Mouse (Mus musculus): ENCODE measurements around the gene Gm7075.
"Not testable (repeated sequence)": the region's sequence is repeated elsewhere in the genome, so short reads cannot be mapped to it uniquely, and the experiment has no call there.

Gene Gm7075

GRCm38 (mm10) chr10:63421739-63422735 lies at the start of gene Gm7075:
TSS of gene Gm7075 (minus strand) at chr10:63421789.
- DNase-seq (ENCODE audit: low read depth, low spot score) = peak; percentile 93

DNA sequence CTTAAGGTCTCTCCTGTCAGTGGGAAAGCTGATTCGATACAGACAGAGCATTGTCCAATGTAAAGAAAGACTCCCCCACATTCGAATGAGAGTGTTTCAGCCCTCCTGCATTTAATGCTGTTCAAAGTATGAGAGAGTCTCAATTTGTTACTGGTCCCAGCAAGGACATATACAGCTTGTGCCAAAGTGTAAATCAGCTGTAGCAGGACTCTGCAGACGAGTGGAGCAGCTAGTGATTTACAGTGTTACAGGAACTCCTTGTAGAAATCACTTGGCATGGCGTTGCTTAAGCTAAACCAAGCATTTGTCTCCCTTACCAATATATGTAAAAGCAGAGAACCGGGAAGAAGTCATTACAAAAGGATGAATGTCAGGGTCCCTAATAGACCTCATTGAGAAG lies 39.3 kb upstream of the Gm7075 start:
- no peak for DNase-seq (ENCODE audit: low read depth, low spot score)

DNA sequence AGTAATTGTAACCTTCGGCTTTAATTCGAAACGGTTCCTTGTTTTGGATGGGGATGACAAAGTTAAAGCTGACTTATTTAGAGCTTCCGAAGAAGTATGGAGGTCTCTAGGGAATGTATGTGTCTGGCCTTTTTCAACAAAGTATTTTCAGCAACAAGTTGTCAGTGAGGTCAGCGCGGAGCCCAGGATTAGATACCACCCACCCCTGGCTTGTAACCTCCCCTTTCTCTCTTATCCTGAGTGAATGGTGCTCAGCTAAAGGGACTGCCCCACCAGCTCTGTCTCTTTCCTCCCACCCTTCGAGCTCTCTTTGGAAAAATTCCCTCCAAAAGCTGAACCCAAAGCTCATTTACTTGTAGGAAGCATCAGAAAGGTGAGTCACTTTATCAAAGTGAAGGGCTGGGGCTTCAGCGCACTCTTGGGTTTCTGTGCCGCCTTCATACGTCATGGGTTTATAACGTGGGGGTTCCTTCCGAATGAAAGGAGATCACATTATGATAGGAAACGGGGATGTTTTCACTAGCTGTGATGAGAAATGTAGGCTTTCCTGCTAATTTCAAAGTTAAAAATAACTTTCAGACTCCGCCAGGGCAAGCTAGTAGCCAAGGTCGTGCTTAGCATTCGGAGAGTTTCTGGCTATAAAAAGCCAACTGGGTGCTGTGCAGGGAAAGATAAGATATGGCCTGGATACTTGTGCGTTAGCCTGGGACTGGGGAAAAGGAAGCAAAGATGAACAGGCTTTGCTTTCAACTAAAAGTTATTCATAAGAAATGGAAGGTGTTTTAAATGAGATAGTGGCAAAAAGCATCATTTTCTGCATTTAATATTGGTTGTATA lies 35.9 kb upstream of the Gm7075 start:
- DNase-seq (ENCODE audit: low read depth, low spot score) = no peak

DNA sequence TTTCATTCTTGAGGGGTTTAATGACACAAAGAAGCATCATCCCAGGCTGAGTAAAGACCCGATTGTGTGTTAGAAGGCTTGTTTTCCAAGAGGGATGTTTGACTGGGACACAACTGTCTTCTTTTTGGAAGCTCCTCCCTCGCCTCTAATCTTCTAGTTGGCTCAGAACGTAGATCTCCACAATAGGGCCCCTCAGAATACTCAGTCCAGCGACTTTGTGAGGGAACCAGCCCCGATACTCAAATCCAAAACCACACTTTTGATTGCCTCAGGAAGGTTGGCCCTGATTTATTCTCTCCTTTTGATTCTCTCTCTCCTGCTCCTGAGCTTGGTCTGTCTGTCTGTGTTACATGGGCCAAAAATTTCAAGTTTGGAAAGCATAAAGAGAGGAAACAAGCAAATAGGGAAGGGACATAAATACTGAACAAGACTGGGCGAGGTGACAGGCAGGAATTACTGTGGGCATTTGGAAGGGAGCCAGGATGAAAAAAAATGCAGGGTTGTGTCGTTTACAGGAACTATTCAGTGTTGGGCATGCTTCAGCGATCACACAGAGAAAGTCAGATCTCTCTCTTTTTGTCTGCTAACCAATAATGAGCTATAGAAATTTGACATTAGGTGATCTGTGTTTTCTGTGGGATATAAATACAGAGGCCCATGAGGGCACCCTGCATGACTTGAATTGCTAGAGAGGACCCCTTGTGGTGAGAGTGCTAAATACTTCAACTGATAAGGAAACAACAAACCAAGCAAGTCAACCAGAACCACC lies 33.7 kb upstream of the Gm7075 start:
- peak; percentile 14 for DNase-seq (ENCODE audit: low read depth, low spot score)

DNA sequence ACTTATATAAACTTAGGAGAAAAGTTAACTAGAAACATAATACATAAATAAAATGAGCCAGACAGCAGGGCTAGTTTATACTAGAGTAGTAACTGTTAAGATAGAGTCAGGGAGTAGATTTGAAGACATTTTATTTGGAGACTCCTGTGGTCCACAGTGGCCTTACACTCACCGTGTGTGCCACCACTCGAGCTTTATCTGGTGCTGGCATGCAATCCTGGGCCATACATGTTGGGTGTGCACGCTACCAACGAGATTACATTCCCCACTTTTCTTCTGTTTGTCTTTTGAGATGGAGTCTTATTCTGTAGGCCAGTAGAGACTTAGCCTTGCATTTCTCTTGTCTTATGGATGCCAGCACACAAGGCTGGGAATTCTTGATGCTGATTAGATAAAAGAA lies 32.3 kb upstream of the Gm7075 start:
- DNase-seq (ENCODE audit: low read depth, low spot score) = no peak

- DNase-seq (ENCODE audit: low read depth, low spot score) = not testable (repeated sequence)
Observed at GRCm38 (mm10) chr10:63444602-63445387, 23.2 kb upstream of the Gm7075 start.

- DNase-seq (ENCODE audit: low read depth, low spot score) = peak; percentile 23
Observed at GRCm38 (mm10) chr10:63439694-63440228, 18.2 kb upstream of the Gm7075 start.

DNA sequence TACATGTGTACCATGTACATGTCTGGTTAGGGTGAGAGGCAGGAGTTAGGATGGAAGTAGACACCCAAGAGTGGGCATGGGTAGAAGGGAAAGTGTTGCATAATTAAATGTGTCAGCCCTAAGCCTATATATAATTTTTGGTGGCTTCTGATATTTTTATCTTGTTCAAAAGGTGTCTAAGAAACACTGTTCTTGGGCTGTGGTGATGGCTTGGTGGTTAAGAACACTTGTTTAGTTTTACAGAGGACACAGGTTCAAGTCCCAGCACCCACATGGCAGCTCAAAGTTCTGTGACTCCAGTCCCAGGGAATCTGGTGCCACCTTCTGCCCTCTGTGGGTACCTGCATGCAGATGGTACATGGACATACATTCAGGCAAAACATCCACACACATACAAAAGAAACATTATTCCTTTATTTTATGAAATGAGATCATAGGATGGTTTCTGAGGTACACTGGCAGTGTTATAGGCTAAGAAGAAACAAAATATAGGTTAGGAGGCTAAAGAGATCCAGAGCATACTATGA lies 17.2 kb upstream of the Gm7075 start:
- DNase-seq (ENCODE audit: low read depth, low spot score) = no peak

GRCm38 (mm10) chr10:63432887-63433286 lies 11.3 kb upstream of the Gm7075 start:
- DNase-seq (ENCODE audit: low read depth, low spot score) = no peak

DNA sequence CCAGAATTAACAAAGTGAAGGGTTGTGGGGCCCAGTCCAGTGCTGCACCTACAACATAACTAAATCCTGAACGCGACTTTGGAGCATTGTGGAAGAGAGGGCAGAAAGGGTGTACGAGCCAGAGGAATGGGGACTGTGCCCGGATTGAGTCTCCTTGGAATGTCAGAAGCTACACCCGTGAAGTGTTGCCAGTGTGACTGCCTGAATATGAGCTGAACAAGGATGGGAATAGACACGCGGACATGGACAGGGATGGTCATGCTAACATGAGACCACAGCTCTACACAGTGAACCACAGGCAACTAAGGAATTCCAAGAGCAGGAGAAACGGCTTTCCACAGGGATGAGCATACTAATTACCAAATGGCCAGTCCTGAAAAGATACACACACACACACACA lies 10.5 kb upstream of the Gm7075 start:
- DNase-seq (ENCODE audit: low read depth, low spot score) = no peak

DNA sequence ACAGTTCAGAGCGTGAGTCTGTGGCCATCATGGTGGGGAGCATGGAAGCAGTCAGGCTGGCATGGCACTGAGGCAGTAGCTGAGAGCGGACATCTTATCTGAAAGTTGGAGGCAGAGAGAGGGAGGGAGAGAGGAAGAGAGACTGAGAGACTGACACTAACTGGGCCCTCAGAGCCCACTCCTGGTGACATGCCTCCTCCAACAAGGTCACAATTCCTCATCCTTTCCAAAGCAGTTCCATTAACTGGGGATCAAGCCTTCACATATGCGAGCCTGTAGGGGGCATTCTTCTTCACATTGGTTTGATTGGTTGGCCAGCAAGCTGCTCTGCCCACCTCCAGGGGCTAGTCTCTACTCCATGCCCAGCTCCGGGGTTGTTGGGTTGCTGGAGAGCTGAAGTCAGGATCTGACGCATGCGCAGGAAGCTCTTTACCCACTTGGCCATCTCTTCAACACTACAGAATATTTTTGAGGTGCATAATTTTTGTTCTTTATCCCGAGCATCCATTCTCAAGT lies 9.7 kb upstream of the Gm7075 start:
- no peak for DNase-seq (ENCODE audit: low read depth, low spot score)

DNA sequence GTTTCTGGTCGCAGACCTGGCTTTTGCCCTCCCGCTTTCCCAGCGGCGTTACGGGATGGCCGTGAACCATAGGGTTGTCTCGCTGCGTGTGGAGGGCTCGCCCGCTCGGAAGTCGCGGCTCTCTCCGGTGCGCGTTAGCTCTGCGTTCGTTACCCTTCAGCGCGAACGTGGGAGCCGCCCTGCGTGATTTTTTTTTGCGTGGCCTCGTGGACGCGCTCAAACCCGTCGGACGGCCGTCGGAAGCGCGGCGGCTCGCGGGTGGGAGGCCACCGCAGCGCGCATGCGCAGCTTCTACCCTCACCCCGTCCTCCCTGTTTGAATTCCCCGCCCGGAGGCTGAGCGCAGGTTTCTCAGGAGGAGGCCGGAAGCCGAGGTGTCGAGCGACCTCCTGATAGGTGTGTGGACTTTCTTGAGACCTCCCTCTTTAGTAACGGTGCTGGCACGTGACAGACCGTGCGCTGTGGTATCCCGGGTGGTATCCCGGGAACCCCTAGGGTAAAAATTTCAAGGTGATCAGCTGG lies 8.3 kb upstream of the Gm7075 start, which contains the start of gene Ctnna3:
Ctnna3 (plus strand) TSS at position 314 of the 521 bp plus-strand sequence.
- DNase-seq (ENCODE audit: low read depth, low spot score) = peak; percentile 98

DNA sequence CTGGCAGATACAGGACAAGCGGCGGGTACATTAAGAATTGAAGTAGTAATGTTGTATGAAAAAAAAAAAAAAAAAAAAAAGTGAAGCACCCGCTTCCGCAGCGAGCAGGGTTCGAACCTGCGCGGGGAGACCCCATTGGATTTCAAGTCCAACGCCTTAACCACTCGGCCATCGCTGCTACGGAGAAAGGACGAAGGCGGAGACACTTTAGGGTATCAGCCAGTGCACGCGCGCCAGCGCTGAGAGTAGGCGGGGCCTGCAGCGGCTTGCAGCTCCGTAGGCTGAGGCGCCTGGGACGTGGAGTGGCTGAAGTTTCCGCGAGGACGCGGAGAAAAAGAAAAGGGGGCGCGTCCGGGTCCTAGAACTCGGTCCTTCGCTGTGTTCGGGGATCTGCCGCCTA lies 7.8 kb upstream of the Gm7075 start:
- peak; percentile 94 for DNase-seq (ENCODE audit: low read depth, low spot score)

GRCm38 (mm10) chr10:63429023-63429340 lies 7.4 kb upstream of the Gm7075 start:
- DNase-seq (ENCODE audit: low read depth, low spot score) = no peak

DNA sequence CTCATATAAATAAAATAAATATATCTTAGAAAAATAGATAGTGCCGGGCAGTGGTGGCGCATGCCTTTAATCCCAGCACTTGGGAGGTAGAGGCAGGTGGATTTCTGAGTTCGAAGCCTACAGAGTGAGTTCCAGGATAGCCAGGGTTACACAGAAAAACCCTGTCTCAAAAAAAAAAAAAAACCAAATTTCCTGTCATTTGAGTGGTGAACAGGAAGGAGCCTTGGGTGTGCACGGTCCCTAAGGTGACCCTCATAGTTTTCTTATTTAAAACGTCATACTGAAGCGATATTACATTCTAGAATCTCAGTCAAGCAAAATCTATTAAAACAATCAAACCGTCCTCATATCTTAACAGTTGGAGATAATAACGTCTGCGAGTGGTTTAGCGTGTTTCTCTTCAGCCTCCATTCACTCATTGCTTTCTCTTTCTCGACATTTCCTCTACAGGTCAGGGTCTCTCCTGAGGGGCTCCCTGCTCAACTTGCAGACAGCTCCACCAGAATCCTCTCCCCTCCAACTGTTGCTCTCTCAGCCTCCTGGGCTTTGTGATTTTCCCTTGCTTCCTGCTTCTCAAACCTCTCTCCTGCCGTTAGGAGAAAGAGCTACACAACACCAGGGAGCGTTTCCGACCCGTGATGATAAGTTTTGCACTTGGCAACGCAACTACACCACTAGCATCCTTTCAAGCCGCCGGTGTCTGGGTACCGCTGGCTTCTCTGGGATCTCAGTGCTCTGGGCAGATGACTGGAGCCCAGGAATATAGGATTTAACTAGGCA lies 6.8 kb upstream of the Gm7075 start:
- DNase-seq (ENCODE audit: low read depth, low spot score) = peak; percentile 44

GRCm38 (mm10) chr10:63427146-63427545 lies 5.6 kb upstream of the Gm7075 start:
- no peak for DNase-seq (ENCODE audit: low read depth, low spot score)

GRCm38 (mm10) chr10:63424475-63424814 lies 2.9 kb upstream of the Gm7075 start:
- DNase-seq (ENCODE audit: low read depth, low spot score) = peak; percentile 83

- DNase-seq (ENCODE audit: low read depth, low spot score) = peak; percentile 28
Observed at GRCm38 (mm10) chr10:63423591-63424474, 2.2 kb upstream of the Gm7075 start.
